Mouse (Mus musculus): Measurements from ENCODE around the gene Mylip.

- TF ChIP-seq POLR2A (IDR thresholded peaks at IDR 0.05; ENCODE audit: extremely low read depth, insufficient read depth, low read length) = no peak
- no peak for TF ChIP-seq CTCF (IDR thresholded peaks at IDR 0.05; ENCODE audit: extremely low read depth, insufficient read depth, low read length)
These were observed 47.6 kb upstream of the Mylip start for GRCm38 (mm10) chr13:45341991-45342390.

Measured in cortical plate, adult 2 months (tissue).